Mouse (Mus musculus) left cerebral cortex, adult 18-20 months (tissue): ENCODE data around the gene Smn1. TPM values are rescaled to one million over a fixed set of nuclear protein-coding genes. Genes with fewer than 3 reads are reported as not detected.
A peak's percentile ranks its signal among the peaks of the same experiment; 100 is the strongest.
"Not testable (repeated sequence)": the region's sequence is repeated elsewhere in the genome, so short reads cannot be mapped to it uniquely, and the experiment has no call there.

Experiments used
- DNase-seq, 2 experiments: peaks; one replicate each; pipeline ENCODE4 v3.0.0; 2021 to 2022; ENCODE audit warnings: low spot score in 2 of 2, mixed read lengths in 1 of 2
- long read RNA-seq, 2 experiments: library from polyadenylated mRNA; stranded (forward); transcript quantifications; one replicate each; pipeline ENCODE4 v2.0.0; 2021
- total RNA-seq, 2 experiments: library from RNA; stranded (reverse); gene quantifications; 2 replicates each; pipeline ENCODE4 v1.2.3; 2021

Gene Smn1
- 10 to 100 TPM; 35.6 to 40.5 TPM for total RNA-seq
- long read RNA-seq, experiment 1, transcript Smn1-201 (9 exons, 1,222 nt): major isoform, 18 of 20 reads
- long read RNA-seq, experiment 1, partial matches to known transcripts: 2 of 20 reads
- long read RNA-seq, experiment 1, other reads (novel, unspliced or antisense): 0 of 20 reads
- long read RNA-seq, experiment 2, transcript Smn1-201 (9 exons, 1,222 nt): major isoform, 17 of 18 reads
- long read RNA-seq, experiment 2, partial matches to known transcripts: 0 of 18 reads
- long read RNA-seq, experiment 2, other reads (novel, unspliced or antisense): 1 of 18 reads

DNA sequence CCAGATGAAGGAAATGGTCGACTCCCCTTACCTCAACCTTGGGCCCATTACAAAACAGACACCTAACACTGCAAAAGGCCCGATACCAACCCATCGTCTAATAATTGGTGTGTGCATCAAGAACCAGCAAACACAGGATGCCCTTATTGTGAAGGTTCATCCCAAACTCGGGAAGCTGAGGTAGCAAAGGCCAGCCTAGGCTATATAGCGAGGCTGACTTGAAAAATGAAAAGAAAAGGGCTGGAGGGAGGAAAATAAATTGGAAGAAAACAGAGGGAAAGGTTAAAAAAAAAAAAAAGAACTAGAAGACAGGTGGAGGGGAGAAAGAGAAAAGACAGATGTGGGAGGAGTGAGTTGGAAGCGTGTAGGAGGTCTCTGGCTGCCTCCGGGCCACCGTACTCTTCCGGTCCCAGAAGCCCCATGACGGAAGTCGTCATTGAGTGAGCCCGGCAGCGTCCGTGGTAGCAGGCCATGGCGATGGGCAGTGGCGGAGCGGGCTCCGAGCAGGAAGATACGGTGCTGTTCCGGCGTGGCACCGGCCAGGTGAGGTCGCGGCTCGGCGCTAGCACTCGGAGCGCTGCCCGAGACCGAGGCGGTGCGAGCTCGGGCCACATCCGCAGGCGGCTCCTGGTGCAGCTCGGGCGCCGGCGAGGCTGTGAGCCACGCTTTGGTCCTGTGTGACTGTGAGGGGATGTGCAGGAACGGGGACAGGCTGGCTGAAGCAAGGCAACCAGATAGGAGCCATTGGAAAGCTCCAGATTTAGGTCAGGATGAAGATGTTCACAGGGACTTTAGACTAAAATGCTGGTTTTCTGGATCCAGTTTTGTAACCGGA lies at the start of gene Smn1:
TSS of gene Smn1 (plus strand) at position 430 of the 835 bp plus-strand sequence.
- DNase-seq: peak; percentile 98 to 99

DNA sequence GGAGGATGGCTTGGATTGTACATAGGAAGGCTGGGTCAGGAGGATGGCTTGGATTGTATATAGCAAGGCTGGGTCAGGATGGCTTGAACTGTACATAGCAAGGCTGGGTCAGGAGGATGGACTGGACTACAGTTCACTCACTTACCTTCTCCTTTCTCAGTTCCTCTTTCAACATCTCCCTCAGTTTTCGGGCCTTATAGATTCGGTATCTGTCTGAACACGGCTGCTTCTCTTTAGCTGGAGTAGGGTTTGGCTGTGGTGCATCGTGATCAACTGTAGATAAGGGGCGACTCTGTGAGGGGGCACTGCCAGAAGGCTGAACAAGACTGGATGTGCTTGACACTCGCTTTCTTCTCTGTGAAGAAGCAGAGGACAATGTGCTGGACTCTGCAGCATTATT lies 25.8 kb upstream of the Smn1 start:
- no peak for DNase-seq

DNA sequence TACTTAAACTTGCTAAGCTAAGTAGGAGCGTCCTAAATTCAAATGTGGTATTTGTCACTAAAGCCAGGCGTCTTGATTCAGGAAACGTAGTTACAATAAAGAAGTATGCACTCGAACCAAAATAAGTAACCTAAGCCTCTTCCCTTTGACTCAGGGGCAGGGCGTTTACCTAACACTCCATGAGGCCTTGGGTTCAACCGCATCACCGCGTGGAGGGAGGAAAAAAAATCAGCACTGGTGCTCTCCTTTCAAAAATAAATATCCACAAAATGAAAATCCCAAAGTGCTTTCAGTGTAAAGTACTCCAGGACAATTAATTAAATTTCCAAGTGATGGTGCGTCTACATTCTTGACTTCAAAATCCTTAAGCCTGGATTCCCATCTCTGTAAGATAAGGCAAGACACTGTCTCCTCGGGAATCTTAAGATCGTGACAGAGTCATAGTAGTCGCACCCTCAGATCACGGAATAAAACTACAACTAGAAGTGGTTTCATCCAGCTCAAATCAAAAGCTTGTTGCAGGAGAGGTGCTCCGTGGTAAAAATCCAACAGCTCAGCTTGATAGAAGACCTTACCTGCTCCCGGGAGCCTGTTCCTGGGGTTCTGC lies 21.5 kb upstream of the Smn1 start:
- DNase-seq: no peak

DNA sequence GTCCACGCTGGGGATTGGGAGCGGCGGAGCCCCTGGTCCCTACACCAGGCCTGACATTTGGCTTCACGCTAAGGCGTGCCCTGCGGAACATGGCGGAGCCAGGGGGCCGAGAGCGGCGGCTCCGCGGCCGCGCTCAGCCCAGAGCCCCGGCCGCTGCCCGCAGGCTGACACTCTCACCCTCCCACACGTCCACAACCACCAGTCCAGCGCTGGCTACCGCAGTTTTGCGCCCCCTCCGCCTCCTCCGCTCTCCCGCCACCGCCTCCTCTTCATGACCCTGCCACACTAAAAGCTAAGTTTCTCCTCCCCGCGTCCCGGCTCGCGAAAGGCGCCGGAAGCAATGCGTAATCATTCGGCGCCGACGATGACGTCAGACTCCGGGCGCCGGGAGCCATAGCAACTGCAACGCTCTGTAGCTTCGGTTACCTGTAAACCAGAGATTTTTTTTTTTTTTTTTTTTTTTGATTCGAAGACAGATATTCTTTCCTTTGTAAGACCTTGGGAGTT lies 20.9 kb upstream of the Smn1 start, which contains the start of gene Bdp1:
TSS of gene Bdp1 (minus strand) at position 323 of the 507 bp plus-strand sequence.
- DNase-seq: peak; percentile 96 to 97

DNA sequence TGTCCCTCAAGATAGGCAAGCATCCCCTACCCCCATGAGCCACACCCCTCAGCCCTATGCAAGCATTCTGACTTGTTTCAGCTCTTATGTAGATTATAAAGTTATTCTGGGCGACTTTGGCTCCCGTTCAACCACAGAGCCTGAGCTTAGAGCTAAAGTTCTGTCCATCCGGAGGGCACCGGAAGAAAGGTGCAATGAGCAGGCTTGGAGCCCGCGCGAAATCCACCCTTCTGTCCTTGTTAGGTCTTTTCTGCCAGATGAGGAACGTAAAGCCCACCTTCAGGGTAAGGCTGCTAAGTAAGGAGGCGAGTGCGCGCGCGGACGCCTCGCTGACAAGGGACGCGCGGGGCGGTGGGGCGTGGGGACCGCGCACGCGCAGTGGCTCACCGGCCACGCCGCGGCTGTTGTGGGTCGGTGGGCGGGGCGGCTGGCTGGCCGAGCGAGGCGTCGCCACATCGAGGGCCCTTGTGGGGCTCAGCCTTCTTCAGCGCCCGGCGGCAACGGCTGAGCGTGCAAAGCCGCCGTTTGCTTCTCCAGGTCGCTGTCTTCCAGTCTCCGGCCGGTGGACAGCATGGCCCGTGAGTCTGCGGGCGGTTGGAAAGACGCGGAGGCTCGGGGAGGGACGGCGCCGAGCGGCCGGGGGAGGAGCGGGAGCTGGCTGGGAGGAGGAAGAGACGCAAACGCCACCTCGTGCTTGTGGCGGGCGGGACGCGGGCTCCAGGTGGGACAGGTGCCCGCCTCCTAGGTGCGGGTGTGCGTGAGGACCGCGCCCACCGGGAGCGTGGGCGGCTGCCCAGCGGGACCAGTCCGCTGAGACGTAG lies 16.8 kb upstream of the Smn1 start, which contains the start of gene Serf1:
TSS of gene Serf1 (plus strand) at position 361 of the 821 bp plus-strand sequence.
- DNase-seq: peak; percentile 76 to 89

DNA sequence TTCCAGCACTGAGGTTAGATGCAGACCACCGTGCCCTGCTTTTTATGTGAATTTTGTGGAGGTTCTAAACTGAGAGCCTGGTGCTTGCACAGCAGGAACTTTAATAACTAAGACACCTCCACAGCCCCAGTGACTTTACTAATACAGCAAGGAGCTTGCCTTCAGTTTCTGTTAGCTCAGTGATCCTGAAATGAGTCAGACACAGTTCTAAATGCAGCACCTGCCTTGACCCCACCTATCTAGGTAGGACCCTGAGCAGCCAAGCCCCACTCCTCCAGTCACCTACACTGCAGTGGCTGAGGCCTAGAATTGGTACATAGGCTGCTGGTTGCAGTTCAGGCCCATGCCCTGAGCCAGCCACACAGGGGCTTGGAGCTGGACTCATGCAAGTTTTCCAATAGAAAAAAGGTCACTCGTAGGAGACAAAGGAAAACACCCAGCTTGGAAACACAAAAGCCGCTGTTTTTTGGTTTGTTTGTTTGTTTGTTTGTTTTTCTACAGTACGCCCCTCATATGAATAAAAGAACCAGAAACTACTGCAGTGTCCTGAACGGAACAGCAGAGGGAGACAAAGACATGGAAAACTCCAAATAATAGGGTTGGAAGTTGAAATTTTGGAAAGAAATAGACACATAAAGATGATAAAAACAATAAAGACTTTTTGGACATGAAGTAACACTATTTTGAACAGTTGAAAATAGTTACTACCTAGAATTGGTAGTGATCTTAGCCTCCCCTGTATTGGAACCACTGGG lies 12.3 kb upstream of the Smn1 start:
- no peak for DNase-seq

DNA sequence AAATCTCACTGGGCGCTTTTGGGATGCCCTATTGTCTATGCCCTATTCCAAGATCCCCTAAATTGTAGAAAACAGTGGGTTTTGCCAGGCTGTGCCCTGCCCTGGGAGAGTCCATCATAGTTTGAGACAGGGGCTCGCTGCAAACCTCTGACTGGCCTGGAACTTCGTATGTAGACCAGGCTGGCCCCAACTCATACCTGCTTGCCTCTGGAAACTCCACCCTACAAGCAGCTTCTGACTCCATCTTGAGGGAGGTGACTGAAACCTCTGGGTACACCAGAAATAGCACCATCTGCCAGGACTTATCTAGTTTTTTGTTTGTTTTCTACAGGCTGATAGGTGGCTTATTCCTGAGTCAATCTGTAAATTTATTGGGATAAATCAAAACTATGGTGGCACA lies 682 bp upstream of the Smn1 start:
- no peak for DNase-seq

DNA sequence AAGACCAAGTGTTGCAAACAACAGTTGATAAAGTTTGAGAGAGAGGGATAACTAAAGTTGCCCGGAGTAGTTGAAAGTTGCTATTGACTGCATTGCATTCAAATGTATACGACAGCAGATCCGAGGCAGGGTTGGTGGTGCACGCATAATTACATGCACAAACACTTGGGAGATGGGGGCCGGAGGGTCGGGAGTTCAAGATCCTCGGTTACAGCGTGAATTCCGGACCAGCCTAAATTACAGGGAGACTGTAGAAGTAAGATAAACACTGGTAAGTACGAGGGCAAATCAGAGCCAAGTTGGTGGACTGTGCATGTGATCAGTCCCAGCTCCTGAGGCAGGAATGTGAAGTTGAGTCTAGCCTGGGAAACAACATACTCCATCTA lies 599 bp downstream of the Smn1 start:
- no peak for DNase-seq

- DNase-seq: no peak
These were observed 17.1 kb downstream of the Smn1 start for GRCm38 (mm10) chr13:100141646-100142314.

DNA sequence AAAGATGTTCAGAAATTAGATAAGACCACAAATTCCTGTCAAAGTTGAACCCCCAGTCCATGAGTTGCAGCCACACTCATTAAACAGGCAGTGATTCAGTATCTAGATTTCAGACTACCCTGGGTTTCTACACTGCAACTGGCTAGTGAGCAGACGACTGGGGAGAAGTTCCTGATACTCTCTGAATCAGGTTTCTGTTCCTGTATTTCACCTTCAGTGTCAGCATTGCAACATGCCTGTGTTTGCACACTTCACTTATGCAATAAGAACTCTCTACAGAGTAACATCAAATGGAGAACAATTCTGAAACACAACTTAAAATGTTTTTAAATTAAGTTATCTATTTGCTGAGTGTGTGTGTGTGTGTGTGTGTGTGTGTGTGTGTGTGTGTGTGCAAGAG lies 28.0 kb downstream of the Smn1 start:
- DNase-seq: no peak

DNA sequence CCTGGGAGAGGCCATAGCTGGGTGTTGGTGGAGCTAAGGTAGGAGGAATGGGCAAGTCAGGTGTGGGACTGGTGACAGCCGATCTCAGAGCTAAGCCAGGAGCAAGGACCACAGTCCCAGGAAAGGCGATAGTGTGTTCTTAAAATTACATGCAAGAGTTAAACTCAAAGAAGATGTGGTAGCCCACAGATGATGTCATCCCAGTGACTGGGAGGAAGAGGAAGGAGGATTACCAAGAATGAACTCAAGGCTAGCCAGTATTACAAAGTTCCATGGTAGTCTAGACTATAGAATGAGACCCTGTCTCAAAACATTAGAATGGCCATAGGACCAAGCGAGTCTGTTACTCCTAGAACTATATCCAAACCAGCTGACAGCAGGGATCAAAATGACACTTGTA lies 32.0 kb downstream of the Smn1 start:
- DNase-seq: no peak

GRCm38 (mm10) chr13:100161171-100161870 lies 36.7 kb downstream of the Smn1 start:
- not testable (repeated sequence) for DNase-seq

- not testable (repeated sequence) for DNase-seq
These were observed 37.8 kb downstream of the Smn1 start for GRCm38 (mm10) chr13:100162467-100162866.

GRCm38 (mm10) chr13:100166378-100166777 lies 41.7 kb downstream of the Smn1 start:
- not testable (repeated sequence) for DNase-seq

DNA sequence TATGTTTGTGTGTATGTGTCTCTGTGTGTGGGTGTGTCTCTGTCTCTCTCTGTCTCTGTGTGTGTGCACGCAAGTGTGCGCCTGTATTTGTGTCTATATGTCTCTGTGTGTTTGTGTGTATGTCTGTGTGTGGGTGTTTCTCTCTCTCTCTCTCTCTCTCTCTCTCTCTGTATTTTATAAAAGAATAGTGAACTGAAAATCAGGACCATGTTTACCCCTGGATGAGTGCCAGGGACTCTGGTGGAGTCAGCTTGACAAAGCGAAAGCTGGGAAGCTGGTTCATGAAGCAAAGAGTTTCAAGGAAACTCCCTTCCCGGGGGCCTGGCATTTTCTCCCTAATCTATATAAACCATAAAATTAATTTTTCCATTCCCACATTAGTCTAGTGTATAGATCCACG lies 49.7 kb downstream of the Smn1 start:
- DNase-seq: not testable (repeated sequence)

DNA sequence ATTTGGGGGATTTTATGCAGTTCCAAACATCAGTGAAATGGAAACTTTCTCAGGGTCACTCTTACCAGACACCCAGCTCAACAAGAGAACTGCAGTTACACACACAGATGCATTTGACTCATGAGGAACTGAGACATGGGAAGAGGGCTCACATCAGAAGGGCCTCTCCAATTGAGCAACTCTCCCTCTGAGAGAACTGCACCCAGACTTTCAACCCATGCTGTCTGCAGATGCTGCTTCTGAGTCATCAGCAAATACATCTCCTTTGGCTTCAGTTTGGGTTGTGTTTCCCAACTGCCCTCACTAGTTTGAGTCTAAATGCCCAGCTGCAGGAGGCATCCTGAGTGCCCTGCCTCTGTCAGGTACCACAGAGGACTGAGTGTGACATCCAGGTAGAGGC lies 58.5 kb downstream of the Smn1 start:
- DNase-seq: not testable (repeated sequence)
